Mouse (Mus musculus) heart, adult 2 months (tissue): ENCODE measurements around the gene Nr5a1.
A peak's percentile ranks its signal among the peaks of the same experiment; 100 is the strongest.

Experiments
- CTCF ChIP-seq: fragments of 200-600 bp; IDR thresholded peaks from 2 replicates; pipeline ENCODE4 v1.8.1; 2022; ENCODE audit warnings: antibody characterized with exemption, mild to moderate bottlenecking, moderate library complexity
- EP300 ChIP-seq: fragments of 200-500 bp; IDR thresholded peaks from 2 replicates; pipeline ENCODE4 v1.6.1; 2011; ENCODE audit warnings: low read depth, low read length, control low read depth; ENCODE audit not compliant: insufficient read depth
- POLR2A ChIP-seq: fragments of 200-500 bp; IDR thresholded peaks from 2 replicates; pipeline ENCODE4 v1.6.1; 2011; ENCODE audit warnings: mild to moderate bottlenecking, low read depth, low read length, control low read depth; ENCODE audit not compliant: insufficient read depth

- TF ChIP-seq POLR2A (no peak), CTCF (peak; percentile 35), EP300 (no peak)
These were observed 38.9 kb downstream of the Nr5a1 start for GRCm38 (mm10) chr2:38675366-38675969.
